Mouse (Mus musculus) megakaryocyte, embryonic 14.5 days (primary cell): Measurements from ENCODE around the gene Ahnak2.

Experiments used
- FLI1 ChIP-seq: IDR thresholded peaks from 2 replicates; pipeline ENCODE4 v1.6.1; 2012; ENCODE audit warnings: low read length, inconsistent platforms, mixed read lengths
- GATA1 ChIP-seq: IDR thresholded peaks from 3 replicates; pipeline ENCODE4 v1.6.1; 2012; ENCODE audit warnings: mixed read lengths, low read length, inconsistent platforms, borderline replicate concordance

GRCm38 (mm10) chr12:112746808-112747605, 55.5 kb downstream of the Ahnak2 start:
- TF ChIP-seq FLI1 (no peak), GATA1 (no peak)
